Mouse (Mus musculus) spleen, adult 2 months (tissue): ENCODE data around the gene Il17re. TPM values are rescaled to one million over a fixed set of nuclear protein-coding genes. Genes with fewer than 3 reads are reported as not detected.
A peak's percentile ranks its signal among the peaks of the same experiment; 100 is the strongest.

Source experiments
- DNase-seq, 2 experiments: peaks; one replicate each; pipeline versions ENCODE4 v3.0.0 to v3.0.0-alpha.2; 2012 to 2021; ENCODE audit warnings: low spot score in 2 of 2, low read depth in 1 of 2
- H3K27ac ChIP-seq: fragments of 200-500 bp; 2 replicates; pipeline ENCODE4 v1.5.1; 2012; ENCODE audit warnings: low read length, inconsistent platforms; ENCODE audit not compliant: insufficient read depth
- H3K27me3 ChIP-seq: fragments of 200-500 bp; 2 replicates; pipeline ENCODE4 v1.6.1; 2012; ENCODE audit warnings: mild to moderate bottlenecking, moderate library complexity, low read length, inconsistent platforms; ENCODE audit not compliant: control insufficient read depth, insufficient read depth
- H3K36me3 ChIP-seq: fragments of 200-500 bp; 2 replicates; pipeline ENCODE4 v1.6.1; 2012; ENCODE audit warnings: mild to moderate bottlenecking, low read length, inconsistent platforms; ENCODE audit not compliant: control insufficient read depth, insufficient read depth
- H3K4me1 ChIP-seq: fragments of 200-500 bp; 2 replicates; pipeline ENCODE4 v1.6.1; 2011; ENCODE audit warnings: inconsistent platforms; ENCODE audit not compliant: control insufficient read depth, insufficient read depth, insufficient read length
- H3K4me3 ChIP-seq: fragments of 200-500 bp; 2 replicates; pipeline ENCODE4 v1.5.1; 2011; ENCODE audit warnings: mild to moderate bottlenecking, inconsistent platforms; ENCODE audit not compliant: insufficient read depth, insufficient read length; ENCODE audit errors: extremely low read depth
- CTCF ChIP-seq: fragments of 200-500 bp; IDR thresholded peaks from 2 replicates; pipeline ENCODE4 v1.5.1; 2011; ENCODE audit warnings: mild to moderate bottlenecking, inconsistent platforms; ENCODE audit not compliant: insufficient read depth, insufficient read length, insufficient replicate concordance; ENCODE audit errors: extremely low read depth
- POLR2A ChIP-seq: fragments of 200-500 bp; IDR thresholded peaks from 2 replicates; pipeline ENCODE4 v1.6.1; 2011; ENCODE audit warnings: low read depth, low read length, inconsistent platforms
- WGBS: fragments of 180-500 bp; shearing (Covaris S2); methylation state at CpG from one replicate; pipeline ENCODE4 v1.1.7; 2018; 5-methylcytosine and 5-hydroxymethylcytosine counted together
- polyA plus RNA-seq: library from polyadenylated mRNA; depleted of rRNA; stranded (reverse); fragments of >200 nt; gene quantifications from 2 replicates; pipeline ENCODE4 v1.2.3, GENCODE M21; 2012

Il17re gene
- polyA plus RNA-seq, 1 experiment, result 0.61 TPM

DNA sequence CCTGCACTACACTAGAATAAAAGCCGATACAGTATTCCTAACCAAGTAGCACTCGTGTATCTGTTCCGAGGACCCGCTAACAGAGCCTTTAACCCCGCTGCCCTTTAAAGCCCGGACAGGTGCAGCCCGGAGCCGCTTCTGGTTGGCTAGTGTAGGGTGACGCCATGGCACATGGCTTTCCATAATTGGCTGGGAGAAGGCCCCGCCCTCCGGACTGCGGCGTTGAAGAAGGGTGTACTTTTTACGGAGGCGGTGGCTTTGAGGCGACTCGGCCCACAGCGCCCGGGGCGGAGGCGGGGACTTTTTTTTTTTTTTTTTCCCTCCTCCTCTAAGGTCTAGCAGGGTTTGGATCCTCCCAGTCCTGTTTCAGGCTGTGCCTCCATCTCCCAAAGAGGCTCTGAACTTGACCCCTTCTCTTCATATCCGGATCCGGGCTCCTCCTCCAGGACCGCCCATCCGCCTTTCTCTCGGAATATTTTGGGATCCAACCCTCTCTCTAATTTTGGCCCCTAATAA lies 24.9 kb downstream of the Il17re start, which contains the start of gene Creld1:
Creld1 (plus strand) TSS at position 198 of the 516 bp plus-strand sequence.
- H3K4me1 ChIP-seq, result peaks cover 12% of the 10 kb centered on the region
- no peaks in the 10 kb centered on the region for H3K27me3 ChIP-seq
- no peaks in the 10 kb centered on the region for H3K36me3 ChIP-seq
- peak within 1 kb of the TSS; percentile 84 for H3K27ac ChIP-seq
- peak; percentile 87 to 94 for DNase-seq
- TF ChIP-seq CTCF (no peak), POLR2A (peak; percentile 29)
- H3K4me3 ChIP-seq, result peak within 1 kb of the TSS; percentile 67
- WGBS, result 0% methylated on average over 26 of the region's 26 CpGs

DNA sequence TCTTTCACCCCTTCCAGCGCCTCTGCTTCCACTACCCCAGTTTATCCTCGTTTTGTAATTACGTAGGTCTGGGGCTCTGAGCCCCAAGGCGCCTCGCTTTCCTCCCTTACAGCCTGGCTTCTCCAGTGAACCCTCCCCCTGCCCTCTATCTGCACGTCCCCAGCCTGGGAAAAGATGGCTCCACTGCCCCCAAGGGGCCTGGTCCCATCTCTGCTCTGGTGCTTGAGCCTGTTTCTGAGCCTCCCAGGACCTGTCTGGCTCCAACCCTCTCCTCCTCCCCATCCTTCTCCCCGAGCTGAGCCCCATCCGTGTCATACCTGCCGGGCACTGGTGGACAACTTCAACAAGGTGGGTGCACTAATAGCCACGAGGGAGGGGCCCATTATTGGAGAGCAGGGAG lies 25.4 kb downstream of the Il17re start:
- Histone ChIP-seq H3K27me3 (no peaks in the 10 kb centered on the region), H3K4me3 (peak overlapping the region; percentile 67), H3K27ac (no peak overlapping the region), H3K4me1 (peaks cover 12% of the 10 kb centered on the region), H3K36me3 (peaks cover 2% of the 10 kb centered on the region; the same call in 1 of the 2 replicates)
- DNase-seq, result no peak
- no peak for TF ChIP-seq CTCF
- no peak for TF ChIP-seq POLR2A
- 19% methylated on average over 10 of the region's 10 CpGs for WGBS

DNA sequence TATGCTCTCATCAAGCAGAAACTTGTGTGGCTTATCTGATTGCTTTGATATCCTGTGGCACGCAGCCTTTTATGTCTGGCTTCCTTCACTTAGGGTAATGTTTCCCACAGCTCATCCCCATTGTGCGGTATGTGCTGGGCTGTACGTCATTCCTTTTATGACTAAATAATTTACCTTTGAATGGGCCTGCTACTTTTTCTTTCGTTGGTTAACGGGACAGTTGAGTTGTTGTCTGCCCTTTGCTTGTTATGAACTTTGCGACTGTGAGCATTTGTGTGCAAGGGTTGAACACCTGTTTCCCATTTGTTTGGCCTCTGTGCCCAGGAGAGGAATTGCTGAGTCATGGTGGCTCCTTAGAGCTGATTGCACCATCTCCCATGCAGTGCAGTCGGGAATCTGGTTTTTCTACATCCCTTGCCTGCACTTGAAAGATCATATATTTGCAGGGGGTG lies 28.9 kb downstream of the Il17re start:
- DNase-seq, result no peak
- TF ChIP-seq POLR2A, result no peak
- 38% methylated on average over 7 of the region's 7 CpGs for WGBS
- no peak overlapping the region for H3K27ac ChIP-seq
- peaks cover 11% of the 10 kb centered on the region for H3K4me1 ChIP-seq
- no peak overlapping the region for H3K4me3 ChIP-seq
- no peaks in the 10 kb centered on the region for H3K27me3 ChIP-seq
- H3K36me3 ChIP-seq, result peaks cover 2% of the 10 kb centered on the region; the same call in 1 of the 2 replicates

GRCm38 (mm10) chr6:113489410-113489809 lies 31.1 kb downstream of the Il17re start:
- H3K27me3 ChIP-seq, result no peaks in the 10 kb centered on the region
- H3K4me1 ChIP-seq, result no peaks in the 10 kb centered on the region; the same call in 1 of the 2 replicates
- no peak overlapping the region for H3K27ac ChIP-seq
- no peak for DNase-seq
- TF ChIP-seq POLR2A (no peak), CTCF (no peak)
- 96% methylated on average over 14 of the region's 14 CpGs for WGBS
- peaks cover 2% of the 10 kb centered on the region; the same call in 1 of the 2 replicates for H3K36me3 ChIP-seq
- no peak overlapping the region for H3K4me3 ChIP-seq

DNA sequence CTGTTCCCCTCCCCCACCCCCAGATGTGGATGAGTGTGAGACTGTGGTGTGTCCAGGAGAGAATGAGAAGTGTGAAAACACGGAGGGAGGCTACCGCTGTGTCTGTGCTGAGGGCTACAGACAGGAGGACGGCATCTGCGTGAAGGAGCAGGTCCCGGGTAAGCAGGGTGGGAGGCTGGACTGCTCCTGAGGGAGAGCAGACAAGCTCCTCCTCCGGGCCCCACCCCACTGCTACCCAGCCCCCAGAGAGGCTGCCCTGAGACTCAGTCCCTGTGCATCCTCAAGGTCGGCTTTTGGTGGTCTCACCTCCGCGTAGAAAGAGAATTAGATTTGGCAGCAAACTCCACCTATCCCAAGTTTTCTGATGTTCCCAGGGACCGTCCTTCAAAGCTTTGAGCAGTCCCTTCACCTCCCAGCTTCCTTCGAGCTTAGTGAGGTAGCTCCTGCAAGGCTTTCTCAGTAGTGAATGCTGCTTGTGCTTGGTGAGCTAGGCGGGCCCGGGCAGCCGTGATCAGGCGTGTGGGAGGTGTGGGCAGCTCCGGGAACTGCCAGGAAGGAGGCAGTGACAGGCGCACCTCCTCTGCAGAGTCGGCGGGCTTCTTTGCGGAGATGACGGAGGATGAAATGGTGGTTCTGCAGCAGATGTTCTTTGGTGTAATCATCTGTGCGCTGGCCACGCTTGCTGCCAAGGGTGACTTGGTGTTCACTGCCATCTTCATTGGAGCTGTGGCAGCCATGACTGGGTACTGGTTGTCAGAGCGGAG lies 34.0 kb downstream of the Il17re start:
- H3K27me3 ChIP-seq, result no peaks in the 10 kb centered on the region
- 93% methylated on average over 24 of the region's 24 CpGs for WGBS
- peaks cover 8% of the 10 kb centered on the region for H3K4me1 ChIP-seq
- H3K36me3 ChIP-seq, result peaks cover 2% of the 10 kb centered on the region; the same call in 1 of the 2 replicates
- no peak overlapping the region for H3K4me3 ChIP-seq
- H3K27ac ChIP-seq, result no peak overlapping the region
- no peak for DNase-seq
- TF ChIP-seq CTCF, result no peak
- TF ChIP-seq POLR2A, result no peak

DNA sequence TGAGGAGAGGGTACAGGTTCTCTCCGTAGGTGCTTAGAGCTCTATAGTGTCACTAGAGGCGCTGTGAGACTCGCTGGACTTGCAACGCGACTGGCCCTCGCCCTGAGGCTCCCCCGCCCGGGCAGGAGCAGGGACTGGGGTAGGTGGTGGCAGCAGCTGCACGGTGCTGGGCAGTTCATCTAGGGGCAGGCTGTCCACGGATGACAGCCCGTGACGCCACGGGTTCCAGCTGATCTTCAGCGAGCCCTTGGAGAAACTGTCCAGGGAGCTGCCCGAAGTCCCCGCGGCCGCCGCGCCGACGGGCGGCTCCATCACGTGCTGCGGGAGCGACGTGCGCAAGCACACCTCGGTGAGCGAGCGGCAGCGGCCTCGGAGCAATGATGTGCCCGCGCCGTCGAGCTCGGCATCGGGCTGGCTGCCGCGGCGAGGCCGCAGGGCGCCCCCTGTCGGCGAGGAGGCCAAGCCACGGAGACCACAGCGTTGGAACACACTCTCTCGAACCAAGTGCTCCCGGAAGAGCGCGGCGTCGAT lies 36.0 kb downstream of the Il17re start:
- H3K4me3 ChIP-seq, result peak overlapping the region; percentile 55
- 2% methylated on average over 53 of the region's 54 CpGs for WGBS
- H3K27me3 ChIP-seq, result no peaks in the 10 kb centered on the region
- TF ChIP-seq CTCF (peak; percentile 87), POLR2A (peak; percentile 5)
- peak; percentile 76 to 84 for DNase-seq
- peaks cover 8% of the 10 kb centered on the region for H3K4me1 ChIP-seq
- peak overlapping the region; percentile 66 for H3K27ac ChIP-seq
- no peaks in the 10 kb centered on the region for H3K36me3 ChIP-seq
